Mouse (Mus musculus): ENCODE measurements around the gene Pygb.

The Pygb gene

GRCm38 (mm10) chr2:150842049-150842461 is 55.5 kb downstream of the Pygb start:
- no peak for DNase-seq

DNA sequence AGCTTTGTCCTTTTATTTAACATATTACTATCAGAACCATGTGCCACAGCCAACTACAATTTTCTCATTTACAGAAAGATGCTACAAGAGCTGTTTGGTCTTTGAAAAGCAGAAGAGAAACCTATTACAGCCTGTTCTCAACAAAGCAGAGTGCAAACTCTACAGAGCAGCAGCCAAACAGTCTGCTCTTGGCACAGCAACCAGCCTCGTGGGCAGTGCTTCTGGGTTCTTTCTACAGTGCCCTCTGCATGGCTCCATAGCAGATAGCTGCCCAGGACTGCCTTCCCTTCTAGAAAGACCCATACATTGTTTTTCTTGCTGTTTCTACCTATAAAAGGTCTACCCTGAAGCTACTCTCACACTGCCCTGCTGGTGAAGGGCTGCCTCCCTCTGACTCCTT is 58.3 kb downstream of the Pygb start:
- DNase-seq, result no peak

- DNase-seq, result no peak
Observed at GRCm38 (mm10) chr2:150847436-150847995, 61.0 kb downstream of the Pygb start.

- DNase-seq, result no peak
Observed at GRCm38 (mm10) chr2:150851251-150851650, 64.7 kb downstream of the Pygb start.

GRCm38 (mm10) chr2:150855186-150855585 is 68.7 kb downstream of the Pygb start:
- DNase-seq, result no peak

- DNase-seq, result no peak
Observed at GRCm38 (mm10) chr2:150858724-150859487, 72.4 kb downstream of the Pygb start.

DNA sequence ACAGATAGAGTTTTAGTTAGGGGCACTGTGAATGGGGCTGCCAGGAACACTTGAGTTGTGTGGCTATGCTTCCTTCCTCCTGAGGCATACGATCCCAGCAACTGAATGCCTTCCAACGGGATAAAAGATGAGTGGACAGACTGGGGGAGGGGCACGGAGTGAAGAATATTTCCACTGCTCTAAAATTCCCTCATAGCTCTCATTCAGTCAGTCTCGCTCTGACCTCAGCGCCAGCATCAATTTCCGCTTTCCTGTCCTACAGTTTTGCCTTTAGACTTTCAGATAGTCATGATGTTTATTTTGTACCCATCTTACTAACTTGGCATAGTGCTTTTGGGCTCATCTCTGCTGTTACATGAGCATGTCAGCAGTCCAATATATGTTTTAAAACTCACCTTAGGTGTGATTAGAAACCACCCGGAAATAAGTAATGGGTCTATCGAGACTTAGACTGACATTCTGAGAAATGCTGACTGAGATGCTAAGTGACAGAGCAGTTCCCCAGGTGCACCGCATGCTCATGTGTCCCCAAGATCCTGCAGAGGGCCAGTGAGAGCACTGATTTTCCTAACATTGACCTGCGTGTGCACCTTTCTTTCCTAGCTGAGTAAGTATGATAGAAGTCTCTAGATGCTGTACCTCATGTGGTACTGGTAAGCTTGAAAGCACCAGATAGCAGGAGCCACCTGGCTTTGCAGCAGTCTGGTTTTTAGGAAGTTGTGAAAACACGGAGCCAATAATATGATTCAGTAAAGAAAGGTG is 73.4 kb downstream of the Pygb start:
- DNase-seq, result no peak

- no peak for DNase-seq
Observed at GRCm38 (mm10) chr2:150861128-150861527, 74.6 kb downstream of the Pygb start.

GRCm38 (mm10) chr2:150867021-150867420 is 80.5 kb downstream of the Pygb start:
- DNase-seq, result no peak

DNA sequence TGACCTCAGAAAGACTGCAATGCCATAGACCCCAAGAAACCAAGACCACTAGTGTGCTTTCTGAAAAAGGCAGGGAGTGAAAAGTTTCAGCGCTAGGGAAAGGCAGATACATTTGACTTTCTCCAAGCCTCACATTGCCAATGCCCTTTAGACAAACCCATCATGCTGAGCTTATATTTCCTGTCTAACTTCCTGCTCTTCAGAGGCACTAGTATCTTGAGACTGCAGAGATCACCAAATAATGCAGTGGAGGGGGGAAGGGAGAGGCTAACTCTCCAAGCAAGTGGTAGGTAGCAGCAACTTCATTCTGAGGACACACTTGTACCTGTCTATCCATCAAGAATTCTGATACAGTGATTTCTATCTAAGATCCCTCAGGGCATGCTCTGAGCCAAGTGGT is 82.9 kb downstream of the Pygb start:
- DNase-seq, result no peak

DNA sequence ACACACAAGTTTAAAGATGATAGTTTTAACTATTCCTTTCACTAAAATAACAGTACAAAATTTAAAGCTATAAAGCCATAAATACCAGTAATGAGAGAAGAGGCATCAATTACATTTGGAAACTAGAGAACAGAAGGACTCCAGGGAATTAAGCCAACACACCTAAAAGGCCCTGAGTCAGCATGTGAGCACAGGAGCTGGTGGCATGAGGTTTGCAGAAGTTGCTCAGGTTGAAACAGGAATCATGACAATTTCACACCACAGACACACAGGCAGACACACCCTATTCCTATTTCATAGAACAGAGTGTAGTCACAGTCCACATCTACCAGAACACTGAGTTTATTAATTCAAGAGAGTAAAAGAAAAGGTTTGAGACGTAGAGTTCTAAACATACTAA is 88.0 kb downstream of the Pygb start:
- no peak for DNase-seq

DNA sequence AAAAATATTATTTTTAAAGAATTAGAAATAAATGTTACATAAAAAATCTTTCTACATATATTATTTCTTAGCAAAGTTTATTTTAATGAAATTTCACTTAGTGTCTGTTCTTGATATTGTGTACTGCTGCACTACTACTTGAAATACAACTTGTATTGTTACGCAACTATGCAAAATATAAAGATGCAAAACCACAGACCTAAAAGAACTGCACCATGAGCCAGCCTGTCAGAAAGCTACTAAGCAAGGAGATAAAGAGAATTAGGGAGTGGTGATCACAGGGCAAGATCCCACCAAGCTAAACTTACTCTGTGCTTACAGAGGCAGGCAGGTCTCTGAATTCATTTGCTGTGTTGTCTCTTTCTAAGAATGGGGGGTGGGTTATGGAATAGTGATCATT is 88.7 kb downstream of the Pygb start:
- DNase-seq, result no peak

DNA sequence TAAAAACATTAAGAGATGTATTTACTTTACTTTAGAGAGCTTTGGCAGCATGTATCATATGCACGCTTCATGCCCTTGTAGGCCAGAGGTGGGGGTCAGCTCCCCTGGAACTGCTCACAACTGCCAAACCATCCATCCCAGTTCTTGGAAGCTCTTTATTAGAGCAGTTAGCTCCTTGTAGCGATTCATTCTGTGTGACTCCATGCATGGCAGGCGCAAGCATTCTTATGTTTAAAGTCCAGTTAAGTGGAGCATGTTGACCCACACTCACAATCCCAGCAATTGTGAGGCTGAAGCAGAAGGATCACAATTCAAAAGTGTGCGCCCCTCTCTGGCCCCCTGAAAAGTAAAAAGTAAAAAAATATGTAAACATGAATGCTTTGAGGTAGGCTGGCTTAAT is 91.0 kb downstream of the Pygb start:
- no peak for DNase-seq
